Mouse (Mus musculus) liver, postnatal 0 days (tissue): ENCODE data around the gene Bmp7.

Source experiments
- CTCF ChIP-seq: sonication (generic); IDR thresholded peaks from 2 replicates; pipeline ENCODE4 v1.5.1; 2016; ENCODE audit warnings: antibody characterized with exemption, low read depth
- EP300 ChIP-seq: IDR thresholded peaks from 2 replicates; pipeline ENCODE4 v1.6.1; 2016; ENCODE audit warnings: antibody characterized with exemption, low read depth, mild to moderate bottlenecking

DNA sequence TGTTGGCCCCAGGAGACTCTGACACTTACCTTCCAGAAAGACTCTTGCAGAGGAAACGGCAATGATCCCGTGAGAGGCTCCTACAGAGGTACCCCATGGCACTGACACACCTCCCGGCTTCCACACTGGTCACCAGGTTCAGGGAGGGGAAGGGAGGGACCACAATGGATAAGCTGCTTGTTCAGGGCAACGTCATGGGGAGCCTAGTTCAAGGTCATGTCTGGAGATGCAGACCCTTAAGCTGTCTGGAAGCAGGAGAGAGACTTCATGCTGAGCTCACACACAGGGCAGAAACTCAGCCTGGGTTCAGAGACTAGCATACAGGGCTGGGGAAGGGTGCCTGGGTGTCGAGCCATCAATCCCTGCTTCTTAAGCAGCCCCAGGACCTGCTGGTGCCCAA, 73.8 kb downstream of the Bmp7 start:
- TF ChIP-seq CTCF, result no peak
- no peak for TF ChIP-seq EP300
